Mouse (Mus musculus) forebrain, embryonic 12.5 days (tissue): Measurements from ENCODE around the gene Ppp6r2. TPM values are rescaled to one million over a fixed set of nuclear protein-coding genes. Genes with fewer than 3 reads are reported as not detected.

Source experiments
- ATAC-seq: fragments of 200-750 bp; cut with Nextera tagmentation; 2 replicates; pipeline ENCODE4 v1.8.0; 2017; ENCODE audit warnings: moderate TSS enrichment; ENCODE audit not compliant: low FRiP score
- H3K27ac ChIP-seq: fragments of 300-500 bp; sonication (generic); 2 replicates; pipeline ENCODE4 v1.5.1; 2016; ENCODE audit warnings: mild to moderate bottlenecking
- H3K27me3 ChIP-seq: fragments of 300-500 bp; sonication (generic); 2 replicates; pipeline ENCODE4 v1.6.1; 2016; ENCODE audit warnings: mild to moderate bottlenecking
- H3K36me3 ChIP-seq: fragments of 300-500 bp; sonication (generic); replicated peaks from 2 replicates; pipeline ENCODE4 v1.6.1; 2016; ENCODE audit warnings: mild to moderate bottlenecking
- H3K4me1 ChIP-seq: fragments of 300-500 bp; sonication (generic); 2 replicates; pipeline ENCODE4 v1.6.1; 2016
- H3K4me2 ChIP-seq: fragments of 300-500 bp; sonication (generic); 2 replicates; pipeline ENCODE4 v1.6.1; 2016; ENCODE audit warnings: mild to moderate bottlenecking, moderate library complexity
- H3K4me3 ChIP-seq: fragments of 300-500 bp; sonication (generic); replicated peaks from 2 replicates; pipeline ENCODE4 v1.5.1; 2016; ENCODE audit warnings: mild to moderate bottlenecking
- H3K9ac ChIP-seq: fragments of 300-500 bp; sonication (generic); 2 replicates; pipeline ENCODE4 v1.6.1; 2016; ENCODE audit warnings: mild to moderate bottlenecking
- H3K9me3 ChIP-seq: fragments of 300-500 bp; sonication (generic); 2 replicates; pipeline ENCODE4 v1.6.1; 2016
- WGBS: fragments of 180-500 bp; shearing (Covaris S2); methylation state at CpG from one replicate; pipeline ENCODE4 v1.1.7; 2016; 5-methylcytosine and 5-hydroxymethylcytosine counted together
- polyA plus RNA-seq: library from polyadenylated mRNA; unstranded; fragments of >200 nt; fragmentation: Nextera tagmentation; extraction: Ambion mirVana; gene quantifications from 2 replicates; pipeline ENCODE4 v1.2.1, GENCODE M21; 2016

Gene Ppp6r2
- polyA plus RNA-seq, 1 experiment from 2014 or later = 47.1 TPM

DNA sequence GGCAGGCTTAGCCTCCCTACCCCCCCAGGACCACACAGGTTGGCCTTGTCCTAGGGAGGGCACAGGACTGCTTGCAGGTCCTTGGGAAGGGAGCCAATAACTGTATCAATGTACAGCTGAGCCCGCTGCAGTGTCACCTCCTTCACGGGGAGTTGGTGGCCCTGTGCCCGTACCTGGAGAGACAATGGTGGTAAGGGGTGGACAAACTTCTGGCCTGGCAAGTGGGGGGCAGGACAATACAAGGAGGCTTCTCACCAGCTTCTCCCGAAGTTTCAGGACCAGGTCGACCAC is 26.5 kb upstream of the Ppp6r2 start:
- H3K36me3 ChIP-seq = peaks cover 47% of the 10 kb centered on the region
- H3K9me3 ChIP-seq = no peaks in the 10 kb centered on the region
- no peak overlapping the region for H3K9ac ChIP-seq
- no peak overlapping the region for H3K4me2 ChIP-seq
- WGBS = 75% methylated on average over 5 of the region's 5 CpGs
- H3K27me3 ChIP-seq = no peaks in the 10 kb centered on the region
- peaks cover 39% of the 10 kb centered on the region for H3K4me1 ChIP-seq
- no peak overlapping the region for H3K4me3 ChIP-seq
- no peak for ATAC-seq
- peak overlapping the region; percentile 65; the same call in 1 of the 2 replicates for H3K27ac ChIP-seq

DNA sequence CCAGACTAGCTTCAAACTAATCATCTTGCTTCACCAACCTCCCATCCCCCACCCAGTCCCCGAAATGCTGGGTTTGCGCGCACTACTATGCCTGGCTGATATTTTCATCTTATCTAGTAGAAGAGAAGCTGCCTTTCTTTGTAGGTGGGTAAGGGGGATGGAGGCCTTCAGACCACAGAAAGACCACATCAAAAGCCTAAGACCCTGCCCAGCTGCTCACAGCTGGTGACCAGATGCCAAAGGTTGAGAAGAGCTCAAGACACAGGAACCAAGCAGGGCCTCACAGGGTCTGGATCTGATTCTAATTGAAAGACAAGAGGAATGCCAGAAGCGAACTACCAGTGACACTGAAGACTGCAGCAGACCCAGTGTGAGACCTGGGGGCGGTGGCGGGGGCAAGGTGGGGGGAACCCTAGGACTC is 16.1 kb upstream of the Ppp6r2 start:
- peaks cover 6% of the 10 kb centered on the region for H3K36me3 ChIP-seq
- WGBS = 35% methylated on average over 6 of the region's 6 CpGs

DNA sequence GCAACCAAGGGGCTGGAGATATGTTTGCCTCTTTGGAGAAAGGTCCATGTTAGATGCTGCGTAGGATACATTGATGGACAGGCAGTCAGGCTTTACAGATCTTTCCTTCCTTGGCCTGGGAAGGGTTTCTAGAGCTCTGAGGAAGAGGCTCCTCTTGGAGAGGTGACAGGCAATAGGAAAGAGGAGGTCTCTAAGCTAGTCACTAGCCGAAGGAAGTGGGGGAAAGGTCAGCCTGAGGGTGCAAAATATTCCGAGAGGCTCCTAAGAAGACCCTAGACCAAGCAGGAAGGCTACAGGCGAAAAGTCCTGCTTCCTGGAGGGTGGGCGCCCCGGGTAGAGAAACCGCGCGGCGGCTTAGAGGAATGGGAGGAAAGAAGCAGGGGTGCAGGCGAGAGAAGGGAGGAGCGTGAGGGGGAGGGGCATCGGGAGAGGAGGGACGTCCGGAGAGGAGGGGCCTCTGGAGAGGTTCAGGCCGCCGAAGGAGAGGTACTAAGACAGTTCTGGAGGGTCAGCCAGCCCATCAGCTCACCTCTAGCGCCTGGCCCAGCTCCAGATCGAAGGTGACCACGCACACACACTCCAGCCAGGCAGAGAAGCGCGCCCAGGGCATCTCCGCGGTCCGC is 15.6 kb upstream of the Ppp6r2 start:
- peak overlapping the region; percentile 98 for H3K27ac ChIP-seq
- peaks cover 16% of the 10 kb centered on the region for H3K4me1 ChIP-seq
- peak overlapping the region; percentile 90 for H3K4me3 ChIP-seq
- peak overlapping the region; percentile 98 for H3K9ac ChIP-seq
- 2% methylated on average over 25 of the region's 25 CpGs for WGBS
- ATAC-seq = peak; percentile 94
- no peaks in the 10 kb centered on the region for H3K27me3 ChIP-seq
- H3K9me3 ChIP-seq = no peaks in the 10 kb centered on the region
- H3K36me3 ChIP-seq = peaks cover under 1% of the 10 kb centered on the region; the same call in 1 of the 2 replicates
- peak overlapping the region; percentile 64 for H3K4me2 ChIP-seq

More for the DNA sequence above, 16.1 kb upstream of the Ppp6r2 start:
- ATAC-seq = peak; percentile 0; the same call in 1 of the 2 replicates
- H3K9me3 ChIP-seq = no peaks in the 10 kb centered on the region
- H3K4me2 ChIP-seq = peak overlapping the region; percentile 64
- H3K4me3 ChIP-seq = peak overlapping the region; percentile 90
- peaks cover 16% of the 10 kb centered on the region for H3K4me1 ChIP-seq
- no peaks in the 10 kb centered on the region for H3K27me3 ChIP-seq
- H3K9ac ChIP-seq = peak overlapping the region; percentile 98
- H3K27ac ChIP-seq = peak overlapping the region; percentile 98

DNA sequence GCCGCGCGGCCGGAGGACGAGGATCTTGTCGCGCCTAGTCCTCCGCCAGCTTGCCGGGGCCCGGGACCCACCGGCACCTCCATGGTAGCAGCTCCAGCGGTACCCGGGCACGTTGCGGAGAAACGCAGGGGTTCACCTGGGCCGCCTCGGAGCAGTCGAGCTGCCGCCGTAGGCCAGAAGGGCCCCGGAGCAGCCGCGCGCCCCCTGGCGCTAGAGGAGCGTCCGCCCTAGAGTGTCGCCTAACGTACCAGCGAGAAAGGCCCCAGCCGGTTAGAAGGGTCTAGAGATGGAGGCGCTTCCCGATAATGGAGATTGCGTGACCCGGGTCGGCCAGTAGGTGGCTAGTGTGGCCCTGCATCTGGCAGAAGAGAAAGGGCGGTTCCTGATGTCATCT is 15.0 kb upstream of the Ppp6r2 start, which contains the start of gene Dennd6b:
Gene Dennd6b (minus strand): TSS at position 184 of the 394 bp plus-strand sequence.
- Histone ChIP-seq H3K9ac (peak within 1 kb of the TSS; percentile 98), H3K4me3 (peak within 1 kb of the TSS; percentile 90), H3K4me2 (peak within 1 kb of the TSS; percentile 64), H3K36me3 (no peaks in the 10 kb centered on the region), H3K4me1 (peaks cover 16% of the 10 kb centered on the region), H3K9me3 (no peaks in the 10 kb centered on the region), H3K27me3 (no peaks in the 10 kb centered on the region), H3K27ac (peak within 1 kb of the TSS; percentile 98)
- ATAC-seq = peak; percentile 97
- under 1% methylated on average over 38 of the region's 38 CpGs for WGBS

DNA sequence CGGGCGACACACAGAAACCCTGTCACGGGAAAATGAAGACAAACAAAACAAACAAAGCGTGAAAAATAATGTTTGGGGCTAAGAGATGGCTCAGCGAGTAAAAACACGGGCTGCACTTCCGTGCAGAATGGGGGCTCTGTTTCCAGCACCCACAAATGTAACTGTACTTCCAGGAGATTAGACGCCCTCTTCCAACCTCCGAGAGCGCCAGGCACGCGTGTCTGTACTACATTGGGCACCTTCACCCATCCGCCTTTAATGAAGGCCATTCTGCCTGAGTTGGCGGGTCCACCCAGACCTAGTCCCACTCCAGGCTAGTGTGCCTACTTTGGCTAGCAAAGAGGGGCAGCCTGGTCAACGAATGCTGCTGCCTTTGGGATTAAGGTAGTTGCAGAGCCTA is 14.3 kb upstream of the Ppp6r2 start:
- WGBS = 74% methylated on average over 15 of the region's 15 CpGs
- peak overlapping the region; percentile 98 for H3K27ac ChIP-seq
- peak overlapping the region; percentile 64 for H3K4me2 ChIP-seq
- H3K9me3 ChIP-seq = 0 out of 2 replicates have a peak, but pooled peaks cover 2% of the 10 kb centered on the region
- peaks cover 16% of the 10 kb centered on the region for H3K4me1 ChIP-seq
- ATAC-seq = no peak
- peak overlapping the region; percentile 98; the same call in 1 of the 2 replicates for H3K9ac ChIP-seq
- no peaks in the 10 kb centered on the region for H3K36me3 ChIP-seq
- no peaks in the 10 kb centered on the region for H3K27me3 ChIP-seq
- peak overlapping the region; percentile 90 for H3K4me3 ChIP-seq

DNA sequence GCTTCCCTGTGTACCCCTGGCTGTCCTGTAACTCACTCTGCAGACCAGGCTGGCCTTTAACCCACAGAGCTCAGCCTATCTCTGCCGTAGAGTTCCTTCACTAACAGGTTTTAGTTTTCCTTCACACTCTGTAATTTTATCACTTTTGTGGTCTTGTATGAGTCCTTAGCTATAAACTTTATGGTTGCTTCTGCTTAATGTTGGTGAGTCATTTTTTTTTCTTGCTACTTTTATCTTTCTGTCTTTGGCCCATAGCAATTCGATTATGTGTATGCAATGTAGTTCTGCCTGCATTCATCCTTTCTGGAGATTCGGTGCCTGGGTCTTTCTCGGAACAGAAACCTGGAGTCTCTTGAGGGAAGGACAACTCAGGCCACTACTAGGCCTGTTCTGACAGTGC is 3.9 kb upstream of the Ppp6r2 start:
- no peaks in the 10 kb centered on the region for H3K27me3 ChIP-seq
- H3K4me3 ChIP-seq = no peak overlapping the region
- no peaks in the 10 kb centered on the region for H3K36me3 ChIP-seq
- H3K9me3 ChIP-seq = peaks cover 13% of the 10 kb centered on the region
- WGBS = 95% methylated on average over 4 of the region's 4 CpGs
- peaks cover 6% of the 10 kb centered on the region for H3K4me1 ChIP-seq
- no peak overlapping the region for H3K4me2 ChIP-seq
- no peak for ATAC-seq
- no peak overlapping the region for H3K27ac ChIP-seq
- no peak overlapping the region for H3K9ac ChIP-seq

DNA sequence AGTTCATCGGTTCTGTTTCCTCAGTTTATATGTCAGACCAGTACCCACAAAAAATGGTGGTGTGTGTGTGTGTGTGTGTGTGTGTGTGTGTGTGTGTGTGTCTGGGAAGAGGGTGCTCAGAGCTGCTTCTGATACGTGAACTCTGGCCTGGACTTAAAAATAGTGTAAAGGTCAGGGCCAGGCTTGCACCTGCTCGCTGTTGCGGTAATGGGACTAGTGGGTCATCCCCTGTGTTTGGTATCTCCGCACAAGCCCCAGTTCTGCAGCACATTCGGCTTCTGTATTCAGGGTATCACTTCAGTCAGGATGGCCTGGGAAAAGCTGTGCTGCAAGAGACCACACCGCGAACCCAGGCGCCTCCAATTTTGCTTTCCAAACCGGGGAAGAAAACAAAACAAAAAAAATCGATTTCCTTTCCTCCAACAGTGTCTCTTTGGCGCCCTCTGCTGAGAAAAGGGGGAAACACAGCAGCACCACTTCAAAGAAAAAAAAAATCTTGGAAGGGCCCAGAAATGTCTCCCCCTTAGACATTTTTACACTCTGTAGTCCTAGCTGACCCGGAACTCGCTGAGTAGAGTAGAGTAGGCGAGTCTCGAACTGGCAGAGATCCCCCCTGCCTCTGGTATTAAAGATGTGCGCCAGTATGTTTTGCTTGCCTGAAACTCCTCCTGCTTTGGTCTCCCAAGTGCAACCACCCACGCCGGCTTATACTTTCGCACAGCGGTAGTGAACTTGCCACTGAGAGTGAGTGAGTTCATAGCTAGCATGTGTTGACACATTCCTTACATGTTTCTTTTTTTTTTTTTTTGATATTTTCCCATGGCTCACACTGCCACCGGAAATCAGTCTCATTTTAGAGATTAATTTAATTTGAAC is 1.2 kb upstream of the Ppp6r2 start:
- Histone ChIP-seq H3K27ac (peak overlapping the region; percentile 80), H3K36me3 (no peaks in the 10 kb centered on the region), H3K9ac (peak overlapping the region; percentile 47), H3K9me3 (no peaks in the 10 kb centered on the region), H3K4me3 (peak overlapping the region; percentile 22), H3K4me1 (peaks cover 22% of the 10 kb centered on the region), H3K27me3 (no peaks in the 10 kb centered on the region), H3K4me2 (peak overlapping the region; percentile 48)
- no peak for ATAC-seq
- 24% methylated on average over 22 of the region's 22 CpGs for WGBS

DNA sequence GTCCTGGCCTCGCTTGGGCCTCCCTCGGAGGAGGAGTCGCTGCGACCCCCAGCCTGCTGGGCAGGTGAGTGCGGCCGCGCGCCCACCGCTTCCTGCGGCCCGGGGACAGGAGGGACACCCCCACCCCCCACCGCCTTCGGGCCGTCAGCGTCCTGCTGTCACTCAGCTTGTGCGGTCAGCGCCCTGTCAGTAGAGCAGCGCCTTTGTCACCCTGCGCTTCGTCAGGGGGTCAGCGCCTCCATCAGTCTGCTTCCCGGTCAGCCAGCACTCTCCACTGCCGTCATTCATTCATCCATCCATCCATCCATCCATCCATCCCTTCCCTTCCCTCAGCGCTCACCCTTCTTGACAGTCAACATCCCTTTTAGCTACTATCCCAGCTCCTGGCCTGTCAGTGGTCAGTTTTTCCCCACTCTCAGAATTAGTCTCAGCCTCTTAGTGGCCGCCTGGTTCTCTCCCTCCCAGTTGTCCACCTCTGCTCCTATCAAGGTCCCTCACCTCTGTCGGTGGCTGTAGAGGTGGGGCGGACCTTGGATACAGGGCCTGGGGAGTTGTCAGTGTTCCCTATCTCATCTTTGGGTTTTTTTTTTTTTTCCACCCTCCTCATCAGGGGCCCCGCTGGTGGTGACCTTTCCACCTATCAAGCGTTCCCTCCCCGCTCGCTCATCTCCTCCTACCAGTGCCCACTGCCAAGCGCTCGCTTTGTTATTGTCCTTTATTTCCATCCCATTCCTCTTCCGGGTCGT is 536 bp downstream of the Ppp6r2 start:
- H3K4me1 ChIP-seq = peaks cover 22% of the 10 kb centered on the region

DNA sequence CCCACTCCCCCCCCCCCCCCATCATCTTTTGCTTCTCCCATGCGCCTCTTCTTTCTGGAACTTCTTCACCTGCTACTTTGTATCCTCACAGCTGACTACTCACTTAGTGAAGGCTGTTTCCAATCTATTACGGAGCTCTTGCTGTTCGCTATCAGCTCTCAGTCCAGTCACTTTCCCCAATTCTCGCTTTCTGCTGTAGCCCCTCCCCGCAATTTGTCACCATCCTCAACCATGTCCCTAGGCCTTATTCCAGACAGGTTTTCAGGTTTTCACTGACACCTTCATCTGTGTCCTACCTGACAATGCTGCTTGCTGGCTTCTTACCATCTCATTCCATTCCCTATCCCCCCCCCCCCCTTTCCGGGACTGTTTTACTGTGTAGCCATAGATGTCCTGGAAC is 1.1 kb downstream of the Ppp6r2 start:
- H3K27ac ChIP-seq = 0 out of 2 replicates have a peak overlapping the region, but pooled peaks have one; percentile 92

More for the DNA sequence above, 536 bp downstream of the Ppp6r2 start:
- Histone ChIP-seq H3K27me3 (no peaks in the 10 kb centered on the region), H3K4me2 (peak overlapping the region; percentile 83), H3K9ac (peak overlapping the region; percentile 98), H3K4me3 (peak overlapping the region; percentile 83), H3K9me3 (no peaks in the 10 kb centered on the region), H3K27ac (peak overlapping the region; percentile 92), H3K36me3 (peaks cover 14% of the 10 kb centered on the region)
- no peak; the same call in none of the 2 replicates for ATAC-seq
- under 1% methylated on average over 35 of the region's 35 CpGs for WGBS

DNA sequence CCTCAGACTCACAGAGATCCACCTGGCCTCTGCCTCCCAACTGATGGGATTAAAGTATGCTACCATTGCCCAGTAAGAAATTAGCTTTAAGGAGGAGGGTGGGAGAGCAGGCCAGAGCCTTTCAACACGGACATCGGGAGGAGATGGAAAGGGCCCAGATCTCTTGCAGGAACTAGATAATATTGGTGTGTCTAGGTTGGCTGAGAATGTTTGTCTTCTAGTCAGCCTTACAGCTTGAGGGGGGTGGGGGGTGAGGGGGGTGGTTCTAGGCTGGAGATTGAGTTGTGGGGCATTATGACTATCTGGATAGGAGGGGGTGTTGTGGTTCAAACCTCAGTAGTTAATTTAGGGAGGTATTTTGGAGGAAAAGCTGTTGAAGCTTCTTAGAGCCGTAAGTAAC is 2.2 kb downstream of the Ppp6r2 start:
- Histone ChIP-seq H3K27me3 (no peaks in the 10 kb centered on the region), H3K27ac (no peak overlapping the region), H3K4me2 (0 out of 2 replicates have a peak overlapping the region, but pooled peaks have one; percentile 6), H3K9me3 (no peaks in the 10 kb centered on the region), H3K4me1 (peaks cover 22% of the 10 kb centered on the region), H3K9ac (0 out of 2 replicates have a peak overlapping the region, but pooled peaks have one; percentile 17), H3K4me3 (no peak overlapping the region), H3K36me3 (peaks cover 20% of the 10 kb centered on the region)
- no peak for ATAC-seq
- WGBS = 89% methylated on average over 3 of the region's 3 CpGs

More for the DNA sequence above, 1.1 kb downstream of the Ppp6r2 start:
- WGBS = 50% methylated on average over 6 of the region's 6 CpGs
- Histone ChIP-seq H3K9ac (peak overlapping the region; percentile 98; the same call in 1 of the 2 replicates), H3K27me3 (no peaks in the 10 kb centered on the region), H3K4me1 (peaks cover 22% of the 10 kb centered on the region), H3K36me3 (peaks cover 17% of the 10 kb centered on the region), H3K4me2 (peak overlapping the region; percentile 83), H3K9me3 (no peaks in the 10 kb centered on the region), H3K4me3 (peak overlapping the region; percentile 83)
- no peak for ATAC-seq

DNA sequence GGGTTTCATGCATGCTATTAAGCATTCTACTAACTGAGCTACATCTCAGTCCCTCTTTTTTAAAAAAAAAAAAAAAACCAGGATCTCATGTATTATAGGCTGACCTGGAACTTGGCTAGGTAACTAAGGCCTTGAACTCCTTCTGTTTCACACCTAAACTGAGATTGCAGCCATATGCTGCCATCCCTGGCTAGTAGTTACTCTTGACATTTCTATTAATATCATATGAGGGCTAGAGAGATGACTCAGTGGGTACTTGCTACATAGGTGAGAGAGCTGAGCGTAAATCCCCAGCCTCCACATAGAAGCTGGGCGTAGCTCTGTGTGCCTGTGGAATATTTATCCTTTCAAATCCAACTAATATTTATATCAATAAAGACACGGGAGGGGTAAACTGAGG is 3.6 kb downstream of the Ppp6r2 start:
- 92% methylated on average over 3 of the region's 3 CpGs for WGBS
- ATAC-seq = no peak

More for the DNA sequence above, 3.6 kb downstream of the Ppp6r2 start:
- Histone ChIP-seq H3K9ac (no peak overlapping the region), H3K36me3 (peaks cover 20% of the 10 kb centered on the region), H3K4me3 (no peak overlapping the region), H3K27me3 (no peaks in the 10 kb centered on the region), H3K4me1 (peaks cover 22% of the 10 kb centered on the region), H3K4me2 (no peak overlapping the region), H3K9me3 (no peaks in the 10 kb centered on the region), H3K27ac (no peak overlapping the region)
